Mouse (Mus musculus) frontal cortex, postnatal 36 days (tissue): ENCODE results near the gene Spint1.
A peak's percentile ranks its signal among the peaks of the same experiment; 100 is the strongest.

Source experiments
- DNase-seq, 2 experiments: peaks; one replicate each; pipeline ENCODE4 v3.0.0; 2022; ENCODE audit warnings: low spot score in 2 of 2

Spint1 gene

DNA sequence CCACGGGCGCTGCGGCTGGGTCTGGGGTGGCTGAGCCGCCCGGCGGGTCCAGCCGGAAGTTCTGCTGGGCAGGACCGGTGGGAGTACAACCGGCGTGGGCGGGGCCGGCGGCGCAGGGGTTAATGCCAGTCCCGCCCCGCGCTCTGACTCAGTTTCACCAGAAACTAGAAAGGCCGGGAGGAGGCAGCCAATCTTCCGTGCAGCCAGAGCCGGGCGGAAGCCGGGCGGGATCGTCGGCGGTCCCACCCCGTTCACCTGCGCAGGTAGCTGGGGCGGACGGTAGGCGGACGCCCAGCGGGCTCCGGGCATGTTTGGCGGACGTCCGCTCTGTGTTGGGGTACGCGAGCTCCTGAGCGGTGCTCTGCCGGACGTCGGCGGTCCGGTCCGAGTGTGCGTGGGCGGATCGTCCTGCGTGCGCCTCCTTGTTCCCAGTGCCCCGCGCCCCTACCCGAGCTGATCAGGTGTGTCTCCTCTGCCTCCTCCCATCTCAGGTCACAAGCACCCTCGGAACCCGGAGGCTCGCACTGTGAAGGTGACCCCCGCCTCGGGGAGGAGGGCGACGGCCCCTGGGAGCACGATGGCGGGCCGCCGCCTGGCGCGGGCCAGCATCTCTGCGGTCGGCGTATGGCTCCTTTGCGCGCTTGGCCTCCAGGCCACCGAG, at the start of gene Spint1:
TSS of gene Spint1 (plus strand) at position 153 of the 661 bp plus-strand sequence.
- no peak for DNase-seq

DNA sequence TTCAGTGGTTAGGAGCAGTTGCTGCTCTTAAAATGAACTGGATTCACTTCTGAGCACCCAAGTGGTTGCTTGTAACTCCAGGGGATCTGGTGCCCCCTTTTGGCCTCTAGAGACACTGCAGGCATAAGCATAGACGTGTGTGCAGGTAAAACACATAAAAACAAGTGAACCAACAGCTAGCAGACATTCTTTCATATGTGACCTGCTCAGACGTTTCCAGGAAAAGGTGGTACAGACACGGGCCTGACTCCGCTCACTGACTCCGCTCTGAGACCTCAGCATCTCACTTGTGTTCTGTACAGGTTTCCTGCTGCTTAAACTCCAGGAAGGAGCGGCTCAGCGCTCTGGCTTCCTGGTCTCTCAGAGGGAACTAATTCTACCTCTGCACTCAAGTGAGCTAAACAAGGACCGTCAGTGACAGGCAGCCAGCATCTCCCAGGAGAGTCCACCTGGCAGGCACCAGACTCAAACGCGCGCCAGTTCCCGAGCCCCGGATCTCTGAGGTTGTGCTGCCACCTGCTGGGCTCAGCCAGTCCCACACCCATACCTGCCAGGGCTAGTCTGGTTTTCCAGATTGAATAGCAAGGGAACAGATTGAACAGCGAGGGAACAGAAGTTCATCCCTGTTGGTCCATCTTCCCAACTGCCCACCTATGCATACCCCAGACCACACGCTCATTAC, 48.0 kb upstream of the Spint1 start:
- peak; percentile 84 to 85 for DNase-seq

DNA sequence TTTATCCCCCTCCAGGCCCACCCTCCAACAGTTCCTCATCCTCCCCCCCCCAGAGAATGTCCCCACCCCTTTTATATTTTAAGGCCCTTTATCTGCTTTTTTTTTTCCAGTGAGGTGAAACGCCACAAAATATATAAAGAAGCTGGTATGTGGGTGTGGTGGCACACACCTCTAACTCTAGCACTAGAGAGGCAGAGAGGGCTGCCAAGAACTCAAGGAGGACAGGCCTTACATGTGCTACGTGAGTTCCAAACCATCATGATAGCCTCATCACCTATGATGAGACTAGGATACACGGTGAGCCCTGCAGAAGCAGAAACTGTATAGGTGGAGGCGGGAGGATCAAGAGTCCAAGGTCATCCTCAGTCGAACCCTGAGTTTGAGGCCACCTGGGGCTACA, 46.2 kb upstream of the Spint1 start:
- no peak for DNase-seq

DNA sequence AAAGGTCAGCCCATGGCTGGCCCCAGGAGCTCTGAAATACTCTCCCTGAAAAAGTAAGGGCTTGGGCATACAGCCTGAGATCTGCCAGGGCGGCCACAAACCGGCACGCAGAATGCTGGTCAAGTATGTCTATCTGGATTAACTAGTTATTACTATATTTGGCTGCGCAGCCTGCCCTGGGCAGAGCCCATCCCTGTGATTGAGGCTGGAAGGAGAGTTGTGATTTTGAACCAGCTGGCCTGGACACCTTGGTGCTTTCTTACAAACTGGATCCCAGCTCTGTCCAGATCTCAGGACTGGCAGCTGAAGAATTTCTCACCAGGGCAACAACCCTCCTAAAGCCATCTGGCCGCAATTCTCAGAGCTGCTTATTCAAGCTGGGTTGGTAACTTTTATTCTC, 43.0 kb upstream of the Spint1 start:
- DNase-seq, result peak in 1 of 2 experiments; percentile 16

DNA sequence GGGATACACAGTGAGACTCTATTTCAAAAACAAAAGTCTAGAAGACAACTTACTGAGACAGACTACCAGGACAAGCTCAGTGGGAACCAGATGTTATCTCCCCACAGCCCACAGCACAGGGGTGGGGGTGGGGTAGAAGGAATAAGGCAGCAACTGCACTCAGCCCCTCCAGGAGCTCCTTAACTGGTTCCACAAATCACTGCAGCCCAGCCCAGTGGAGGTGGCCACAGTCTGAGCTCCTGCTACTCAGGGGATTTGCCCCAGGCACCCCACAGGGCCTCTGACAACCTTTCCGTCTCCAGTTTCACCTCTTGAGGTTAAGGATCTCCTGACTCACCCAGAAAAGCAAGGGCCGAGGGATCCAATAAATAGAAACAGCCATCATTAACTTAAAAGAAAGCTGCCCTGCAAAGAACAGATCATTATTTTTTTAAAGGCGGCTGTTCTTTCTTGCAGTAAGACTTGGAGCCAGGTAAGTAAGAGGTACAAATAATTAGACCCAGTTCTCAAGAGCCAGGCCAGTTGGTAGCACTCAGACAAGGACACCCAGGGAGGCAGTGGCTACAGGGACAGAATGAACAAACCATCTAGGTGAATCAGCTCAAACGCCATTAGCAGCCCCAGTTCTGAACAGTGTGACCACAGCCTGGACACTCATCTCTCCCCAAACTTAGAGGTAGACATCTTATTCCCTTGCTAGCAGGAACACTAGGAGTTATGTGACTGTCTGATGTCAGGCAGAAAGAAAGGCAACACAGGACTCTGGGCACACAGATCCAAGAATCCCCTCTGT, 40.6 kb upstream of the Spint1 start:
- DNase-seq, result no peak

DNA sequence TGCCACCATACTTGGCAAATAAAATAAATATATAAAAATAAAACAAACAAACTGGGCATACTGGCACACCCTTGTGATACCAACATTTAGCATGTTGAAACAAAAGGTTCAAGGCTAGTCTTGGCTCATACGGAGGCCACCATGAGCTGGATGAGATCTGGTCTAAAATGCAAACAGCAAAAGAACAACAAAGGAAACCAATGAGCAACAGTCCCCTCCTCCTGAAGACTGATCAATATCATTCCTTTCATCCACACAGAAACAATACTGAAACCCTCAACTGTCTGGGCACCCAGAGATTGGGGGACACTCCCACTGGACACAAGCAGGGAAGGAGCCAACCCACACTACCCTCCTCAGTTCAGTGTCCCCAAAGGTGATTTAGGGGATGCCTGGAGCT, 39.7 kb upstream of the Spint1 start:
- DNase-seq, result no peak

DNA sequence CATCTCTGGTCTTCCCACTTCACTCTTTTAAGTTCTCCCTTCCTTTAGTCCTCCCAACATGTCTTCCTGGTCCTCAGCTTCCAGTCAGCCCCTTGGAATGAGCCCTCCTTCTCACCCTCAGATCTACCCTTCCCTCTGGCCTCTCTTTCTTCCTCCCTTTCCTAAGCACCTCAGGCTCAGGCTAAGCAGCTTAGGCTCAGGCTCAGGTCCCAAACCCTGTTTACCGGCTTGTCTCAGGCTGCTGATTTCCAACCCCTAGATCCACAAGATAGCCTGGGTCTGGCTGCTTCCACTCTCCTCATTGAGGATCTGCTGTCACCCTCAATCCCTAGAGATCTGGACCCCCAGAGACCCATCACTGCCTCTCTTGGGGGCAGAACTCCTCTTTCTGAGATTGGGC, 39.1 kb upstream of the Spint1 start:
- DNase-seq, result no peak

DNA sequence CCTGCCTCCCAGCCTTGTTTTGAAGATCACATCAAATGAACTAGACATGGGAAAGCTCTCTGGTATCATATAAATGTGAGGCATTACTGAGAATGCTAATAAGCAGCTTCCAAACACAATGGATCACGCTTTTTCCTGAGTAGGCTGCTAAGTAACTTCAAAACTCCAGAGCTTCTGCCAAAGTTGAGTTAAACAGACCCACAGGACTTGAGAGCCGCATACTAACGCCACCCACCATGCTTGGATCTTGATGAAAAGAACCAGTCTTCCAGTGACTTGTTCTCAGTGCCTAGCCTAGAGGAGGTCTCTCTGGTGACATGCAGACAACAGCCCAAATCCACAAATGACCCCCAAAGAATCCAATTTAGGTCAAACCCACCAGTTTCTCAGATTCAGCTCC, 38.2 kb upstream of the Spint1 start:
- DNase-seq, result no peak

DNA sequence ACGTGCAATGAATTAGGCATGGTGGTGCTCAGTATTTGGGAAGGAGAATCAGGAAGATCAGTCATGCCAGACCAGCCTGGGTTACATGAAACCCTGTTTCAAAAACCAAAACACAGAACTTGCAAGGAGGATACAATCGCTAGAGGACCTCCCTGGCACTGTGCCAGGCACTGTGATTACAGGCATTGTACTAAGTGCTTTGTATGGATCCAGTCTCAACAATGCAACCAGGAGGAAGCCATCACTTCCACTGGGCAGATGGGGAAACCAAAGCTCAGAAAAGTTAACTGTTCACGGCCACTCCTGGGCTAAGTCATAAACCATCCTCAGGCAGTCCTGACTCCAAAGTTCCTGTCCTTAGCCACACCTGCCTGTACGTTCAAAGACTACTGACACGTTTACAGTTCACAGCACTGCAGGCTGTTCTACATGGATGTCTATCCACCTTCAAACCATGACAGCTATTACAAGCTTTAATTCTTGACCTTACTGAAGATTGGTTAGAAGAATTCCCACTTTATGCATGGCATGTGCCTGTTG, 34.2 kb upstream of the Spint1 start:
- DNase-seq, result no peak

DNA sequence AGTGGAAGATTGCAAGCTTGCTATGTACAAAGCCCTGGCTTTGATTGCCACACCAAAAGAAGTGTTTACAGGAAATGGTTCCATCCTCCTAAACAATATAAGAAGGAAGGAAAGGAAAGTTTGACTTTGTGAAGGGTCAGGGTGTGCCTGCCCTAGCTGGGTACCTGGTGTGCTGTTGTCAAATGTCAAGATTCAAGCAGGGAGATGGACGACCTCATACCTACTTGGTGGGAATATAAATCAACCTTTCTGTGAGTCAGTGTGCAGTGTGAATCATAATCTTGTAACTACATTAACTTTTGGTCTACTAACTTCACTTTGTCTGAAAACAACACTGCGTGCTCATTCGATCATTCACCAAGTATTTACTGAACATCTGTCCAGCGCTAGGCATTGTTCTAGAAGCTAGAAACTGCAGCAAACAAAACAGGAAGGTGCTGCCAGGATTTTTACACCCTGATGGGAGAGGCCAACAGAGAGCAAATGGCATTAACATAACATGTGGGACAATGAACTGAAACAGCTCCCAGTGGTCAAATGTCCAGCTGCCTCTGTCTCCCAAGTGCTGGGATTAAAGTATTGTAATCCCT, 33.2 kb upstream of the Spint1 start:
- DNase-seq, result no peak

DNA sequence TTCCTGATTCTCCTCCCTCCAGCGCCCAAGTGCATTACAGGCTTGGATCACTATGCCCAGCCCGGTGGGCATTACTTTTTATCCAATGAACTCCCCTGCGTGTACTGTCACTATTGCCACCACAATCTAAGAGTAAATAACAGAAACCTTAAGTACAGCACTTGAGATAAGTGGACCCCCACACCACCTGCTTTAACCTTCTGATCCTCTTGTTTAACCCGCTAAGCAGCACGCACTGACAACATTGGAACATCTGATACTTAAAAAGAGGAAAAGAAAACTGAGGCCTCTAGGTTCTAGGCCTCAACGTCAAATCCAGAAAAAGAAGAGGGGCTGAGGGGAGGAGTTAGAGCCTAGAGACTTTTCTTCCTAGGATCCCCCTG, 29.2 kb upstream of the Spint1 start:
- no peak for DNase-seq

DNA sequence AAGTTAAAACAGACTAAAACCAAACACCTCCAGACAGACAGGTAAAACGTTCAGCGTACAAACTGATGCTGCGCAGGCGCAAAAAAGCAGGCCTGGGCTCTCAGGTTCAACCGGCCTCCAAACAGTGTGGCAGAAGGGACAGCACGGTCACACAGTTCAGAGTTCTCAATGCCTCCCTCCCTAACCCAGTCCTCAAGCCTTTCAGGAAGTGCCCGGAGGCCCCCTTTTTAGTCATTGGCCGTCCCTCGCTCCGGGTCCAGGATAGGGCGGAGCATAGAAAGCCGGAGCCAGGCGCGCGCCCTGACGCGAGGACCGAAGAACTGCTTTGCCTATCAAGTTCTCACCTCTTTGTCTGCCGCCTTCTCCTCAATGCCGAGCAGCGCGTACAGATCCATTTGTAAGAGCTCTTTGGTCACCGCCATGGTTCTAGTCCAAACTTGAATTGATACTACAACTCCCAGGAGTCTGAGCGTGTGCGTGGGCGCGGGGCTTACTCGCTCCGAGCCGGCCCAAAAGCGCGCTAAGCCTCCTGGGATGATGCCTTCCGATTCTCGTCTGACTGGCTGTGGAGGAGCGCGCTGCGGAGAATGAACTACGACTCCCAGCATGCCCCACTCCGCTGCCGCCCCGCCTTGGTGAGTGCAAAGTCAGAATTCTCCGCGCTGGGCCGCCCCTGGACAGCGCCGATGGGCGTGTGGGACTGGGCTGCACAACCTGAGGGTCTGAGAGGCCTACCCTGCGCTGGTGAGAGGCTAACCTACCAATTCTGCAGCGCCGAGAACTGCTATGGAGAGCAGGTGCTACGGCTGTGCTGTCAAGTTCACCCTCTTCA, 28.6 kb upstream of the Spint1 start, which contains the start of the genes Zfyve19 and Dnajc17:
TSS of gene Zfyve19 (plus strand) at position 274 of the 832 bp plus-strand sequence.
TSS of gene Dnajc17 (minus strand) at position 452 of the 832 bp plus-strand sequence.
- DNase-seq, result peak; percentile 97 to 99

DNA sequence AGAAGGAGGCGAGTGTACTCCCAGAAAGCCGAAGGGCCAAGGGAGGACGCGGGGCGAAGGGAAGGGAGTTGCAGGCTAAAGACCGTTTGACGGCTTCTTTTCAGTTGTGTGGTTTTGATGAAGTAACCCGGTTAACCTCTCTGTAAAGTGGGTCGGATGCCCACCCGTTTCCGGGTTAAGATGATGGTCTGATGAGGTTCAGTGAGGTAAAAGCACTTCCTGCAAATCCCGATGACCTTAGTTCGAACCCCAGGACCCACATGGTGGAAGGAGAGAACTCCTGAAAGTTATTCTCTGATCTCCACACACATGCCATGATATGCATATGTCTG, 28.0 kb upstream of the Spint1 start:
- DNase-seq, result no peak

DNA sequence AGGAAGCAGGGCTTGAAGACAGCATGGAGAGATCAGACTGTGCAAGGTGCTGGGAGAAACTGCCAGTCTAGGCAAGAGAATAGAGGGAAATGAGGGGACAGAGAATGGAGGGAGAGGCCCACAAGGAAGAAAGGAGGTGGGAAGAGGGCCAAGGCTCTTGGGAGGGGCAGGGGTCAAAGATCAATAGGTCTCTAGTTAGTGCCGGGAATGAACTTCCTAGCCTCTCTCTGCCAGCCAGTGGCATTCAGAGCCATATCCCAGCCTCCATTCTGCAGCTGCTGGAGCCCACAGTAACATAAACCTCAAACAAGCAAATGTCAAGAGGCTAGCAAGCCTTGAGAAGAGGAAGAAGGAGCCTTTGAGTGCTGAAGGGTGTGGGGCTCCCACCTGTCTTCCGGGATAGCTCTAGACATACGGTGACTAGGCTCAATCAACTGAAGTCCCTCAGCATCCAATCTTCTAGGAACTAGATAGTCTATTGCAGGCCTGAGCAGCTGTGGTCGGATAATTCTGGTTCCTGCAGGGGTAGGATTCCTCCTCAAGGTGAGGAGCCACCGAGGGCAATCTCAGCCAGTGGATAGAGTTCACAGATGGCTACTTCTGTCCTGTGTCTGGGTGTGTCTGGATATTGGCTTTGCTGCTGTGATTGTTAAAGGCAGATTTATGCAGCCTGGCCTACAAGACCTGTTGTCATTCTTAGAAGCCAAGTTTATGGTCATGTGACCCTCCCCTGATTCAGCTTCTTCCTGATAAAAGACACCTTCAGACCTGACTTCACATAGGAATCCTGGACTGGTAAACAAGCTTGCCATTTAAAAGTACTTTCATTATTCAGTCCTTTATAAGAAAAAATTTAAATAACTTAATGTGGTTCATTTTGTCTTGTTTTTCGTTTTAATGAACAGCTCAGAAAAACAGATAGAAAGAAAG, 7.1 kb upstream of the Spint1 start, which contains the start of gene Ppp1r14d:
TSS of gene Ppp1r14d (minus strand) at position 132 of the 930 bp plus-strand sequence.
- no peak for DNase-seq

DNA sequence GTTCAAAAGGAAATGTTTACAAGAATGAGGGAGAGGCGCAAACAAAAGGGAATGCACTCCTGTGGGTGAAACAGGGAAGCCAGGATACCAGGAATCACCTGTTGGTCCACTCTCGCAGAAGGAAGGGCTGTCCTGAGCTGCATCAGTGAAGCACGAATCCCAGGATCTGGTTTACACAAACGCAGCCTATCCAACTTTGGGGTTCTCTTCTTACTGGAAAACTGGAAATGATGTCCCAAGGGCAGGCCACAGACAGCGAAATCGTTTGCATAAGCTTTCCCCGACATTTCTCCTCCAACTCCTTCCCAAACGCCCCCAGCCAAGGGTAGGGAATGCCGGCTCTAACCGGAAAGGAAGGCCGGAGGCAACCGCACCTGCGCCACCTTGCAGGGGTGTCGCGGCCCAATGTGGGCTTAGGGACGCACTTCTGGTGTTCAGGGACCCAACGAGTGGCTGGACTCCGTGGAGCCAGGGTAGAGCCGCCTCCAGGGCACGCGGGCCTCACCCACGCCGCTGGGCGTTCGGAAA, 416 bp upstream of the Spint1 start:
- no peak for DNase-seq

DNA sequence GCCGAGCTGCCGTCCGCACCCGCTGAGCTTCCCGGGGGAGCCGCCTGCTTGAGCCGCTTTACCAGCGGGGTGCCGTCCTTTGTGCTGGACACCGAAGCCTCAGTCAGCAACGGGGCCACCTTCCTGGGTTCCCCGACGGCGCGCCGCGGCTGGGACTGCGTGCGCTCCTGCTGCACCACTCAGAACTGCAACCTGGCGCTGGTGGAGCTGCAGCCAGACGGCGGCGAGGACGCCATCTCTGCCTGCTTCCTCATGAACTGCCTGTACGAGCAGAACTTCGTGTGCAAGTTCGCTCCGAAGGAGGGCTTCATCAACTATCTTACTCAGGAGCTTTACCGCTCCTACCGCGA, 684 bp downstream of the Spint1 start:
- DNase-seq, result no peak

DNA sequence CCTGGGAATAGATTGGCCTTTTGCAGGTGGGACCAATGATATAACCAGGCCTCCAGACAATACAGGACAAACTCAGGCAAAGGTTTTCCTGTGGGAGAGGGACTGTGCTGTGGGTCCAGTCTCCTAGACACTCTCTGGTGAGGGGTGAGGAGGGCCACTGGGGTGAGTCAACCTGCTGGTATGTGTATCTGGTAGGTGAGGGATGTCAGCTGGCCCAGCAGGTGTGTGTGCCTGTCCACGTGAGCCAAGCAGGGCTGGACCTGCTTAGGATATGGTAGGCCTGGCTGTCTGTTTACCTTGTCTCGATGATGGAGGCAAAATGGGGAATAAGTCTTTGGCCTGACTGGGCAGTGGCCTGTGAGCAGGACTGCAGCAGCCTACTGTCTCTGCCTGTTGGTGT, 1.5 kb downstream of the Spint1 start:
- DNase-seq, result no peak

DNA sequence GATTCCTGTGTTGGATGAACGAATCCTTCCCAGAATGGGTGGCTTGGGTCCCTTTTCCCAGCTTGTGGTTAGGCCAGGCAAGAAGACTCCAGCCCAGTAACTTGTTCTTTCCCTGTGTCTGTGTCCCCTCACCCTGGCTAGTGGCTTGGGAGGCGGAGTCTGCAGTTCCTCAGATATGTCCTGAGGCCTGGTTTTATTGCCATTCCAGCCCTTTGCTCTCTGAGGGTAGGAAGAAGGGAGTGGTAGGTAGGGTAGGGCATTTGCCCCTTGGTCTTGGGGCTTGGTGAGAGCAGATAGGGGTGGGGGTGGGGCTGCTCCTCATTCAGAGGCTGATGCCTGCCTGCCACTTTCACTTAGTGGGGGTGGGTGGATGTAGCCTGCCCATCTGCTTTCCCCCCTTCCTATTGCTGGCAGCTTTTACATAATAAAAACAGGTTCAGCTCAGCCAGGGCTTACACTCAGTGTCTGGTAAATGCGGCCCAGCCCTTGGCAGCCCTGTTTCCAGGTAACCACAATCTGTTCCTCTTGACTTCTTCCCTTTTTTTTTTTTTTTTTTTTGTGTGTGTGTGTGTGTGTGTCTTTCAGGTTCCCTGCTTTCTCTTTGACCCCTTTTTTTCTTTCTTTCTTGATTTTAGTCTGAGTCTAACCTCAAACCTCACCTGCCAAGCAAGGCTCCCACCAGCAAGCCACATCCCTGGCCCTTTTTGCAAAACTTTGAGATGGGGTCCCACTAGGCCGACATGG, 3.1 kb downstream of the Spint1 start:
- DNase-seq, result no peak

DNA sequence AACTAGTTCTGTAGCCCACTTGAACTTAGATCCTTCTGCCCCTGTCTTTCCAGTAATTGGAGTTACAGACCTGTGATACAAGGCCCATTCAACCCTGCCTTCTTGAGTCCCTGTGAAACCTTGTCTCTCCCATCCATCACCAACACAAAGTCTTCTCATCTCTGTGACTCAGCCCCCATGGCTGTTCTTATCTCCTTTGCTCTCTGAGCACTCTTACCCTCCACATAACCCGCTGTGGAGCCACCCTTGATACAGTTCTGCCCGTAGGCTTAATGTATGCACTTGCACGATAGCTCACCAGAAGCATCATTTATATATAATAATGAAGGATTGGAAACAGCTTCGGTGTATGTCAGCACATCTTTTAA, 3.6 kb downstream of the Spint1 start:
- no peak for DNase-seq
